Mouse (Mus musculus): ENCODE data around the gene 1110059E24Rik.
"Not testable (repeated sequence)": the region's sequence is repeated elsewhere in the genome, so short reads cannot be mapped to it uniquely, and the experiment has no call there.

Gene 1110059E24Rik

GRCm38 (mm10) chr19:21652285-21653171 is at the start of gene 1110059E24Rik:
Gene 1110059E24Rik, minus strand, starts transcription at chr19:21652976.
- peak; percentile 88 for DNase-seq (ENCODE audit: low spot score)

- no peak for DNase-seq (ENCODE audit: low spot score)
Measured at GRCm38 (mm10) chr19:21680986-21681385, 28.2 kb upstream of the 1110059E24Rik start.

- DNase-seq (ENCODE audit: low spot score) = no peak
Measured at GRCm38 (mm10) chr19:21680091-21680490, 27.3 kb upstream of the 1110059E24Rik start.

GRCm38 (mm10) chr19:21674354-21675096 is 21.7 kb upstream of the 1110059E24Rik start:
- no peak for DNase-seq (ENCODE audit: low spot score)

GRCm38 (mm10) chr19:21669650-21670049 is 16.9 kb upstream of the 1110059E24Rik start:
- no peak for DNase-seq (ENCODE audit: low spot score)

GRCm38 (mm10) chr19:21663756-21664456 is 11.1 kb upstream of the 1110059E24Rik start:
- DNase-seq (ENCODE audit: low spot score) = no peak

GRCm38 (mm10) chr19:21660734-21661133 is 8.0 kb upstream of the 1110059E24Rik start:
- DNase-seq (ENCODE audit: low spot score) = no peak

- no peak for DNase-seq (ENCODE audit: low spot score)
Measured at GRCm38 (mm10) chr19:21654788-21655187, 2.0 kb upstream of the 1110059E24Rik start.

- DNase-seq (ENCODE audit: low spot score) = peak; percentile 17
Measured at GRCm38 (mm10) chr19:21653172-21653981, 601 bp upstream of the 1110059E24Rik start, which contains the start of gene Abhd17b. Gene Abhd17b, plus strand, starts transcription at chr19:21653185.

- DNase-seq (ENCODE audit: low spot score) = no peak
Measured at GRCm38 (mm10) chr19:21651664-21652063, 1.1 kb downstream of the 1110059E24Rik start.

GRCm38 (mm10) chr19:21646142-21646541 is 6.6 kb downstream of the 1110059E24Rik start:
- DNase-seq (ENCODE audit: low spot score) = no peak

- DNase-seq (ENCODE audit: low spot score) = no peak
Measured at GRCm38 (mm10) chr19:21645301-21645700, 7.5 kb downstream of the 1110059E24Rik start.

GRCm38 (mm10) chr19:21643935-21644334 is 8.8 kb downstream of the 1110059E24Rik start:
- DNase-seq (ENCODE audit: low spot score) = no peak

GRCm38 (mm10) chr19:21637672-21638071 is 15.1 kb downstream of the 1110059E24Rik start:
- no peak for DNase-seq (ENCODE audit: low spot score)

- no peak for DNase-seq (ENCODE audit: low spot score)
Measured at GRCm38 (mm10) chr19:21636907-21637306, 15.9 kb downstream of the 1110059E24Rik start.

- no peak for DNase-seq (ENCODE audit: low spot score)
Measured at GRCm38 (mm10) chr19:21635406-21635805, 17.4 kb downstream of the 1110059E24Rik start.

GRCm38 (mm10) chr19:21630656-21631331 is 22.0 kb downstream of the 1110059E24Rik start:
- no peak for DNase-seq (ENCODE audit: low spot score)

GRCm38 (mm10) chr19:21629501-21629900 is 23.3 kb downstream of the 1110059E24Rik start:
- no peak for DNase-seq (ENCODE audit: low spot score)

GRCm38 (mm10) chr19:21629030-21629429 is 23.7 kb downstream of the 1110059E24Rik start:
- no peak for DNase-seq (ENCODE audit: low spot score)

GRCm38 (mm10) chr19:21628440-21628839 is 24.3 kb downstream of the 1110059E24Rik start:
- DNase-seq (ENCODE audit: low spot score) = not testable (repeated sequence)

Data from urinary bladder, postnatal 10 days (tissue).